Mouse (Mus musculus): ENCODE results near the gene Lhx2. TPM values are rescaled to one million over a fixed set of nuclear protein-coding genes. Genes with fewer than 3 reads are reported as not detected.
A peak's percentile ranks its signal among the peaks of the same experiment; 100 is the strongest.

The Lhx2 gene
- polyA plus RNA-seq, 1 experiment from 2014 or later: 19.6 TPM

DNA sequence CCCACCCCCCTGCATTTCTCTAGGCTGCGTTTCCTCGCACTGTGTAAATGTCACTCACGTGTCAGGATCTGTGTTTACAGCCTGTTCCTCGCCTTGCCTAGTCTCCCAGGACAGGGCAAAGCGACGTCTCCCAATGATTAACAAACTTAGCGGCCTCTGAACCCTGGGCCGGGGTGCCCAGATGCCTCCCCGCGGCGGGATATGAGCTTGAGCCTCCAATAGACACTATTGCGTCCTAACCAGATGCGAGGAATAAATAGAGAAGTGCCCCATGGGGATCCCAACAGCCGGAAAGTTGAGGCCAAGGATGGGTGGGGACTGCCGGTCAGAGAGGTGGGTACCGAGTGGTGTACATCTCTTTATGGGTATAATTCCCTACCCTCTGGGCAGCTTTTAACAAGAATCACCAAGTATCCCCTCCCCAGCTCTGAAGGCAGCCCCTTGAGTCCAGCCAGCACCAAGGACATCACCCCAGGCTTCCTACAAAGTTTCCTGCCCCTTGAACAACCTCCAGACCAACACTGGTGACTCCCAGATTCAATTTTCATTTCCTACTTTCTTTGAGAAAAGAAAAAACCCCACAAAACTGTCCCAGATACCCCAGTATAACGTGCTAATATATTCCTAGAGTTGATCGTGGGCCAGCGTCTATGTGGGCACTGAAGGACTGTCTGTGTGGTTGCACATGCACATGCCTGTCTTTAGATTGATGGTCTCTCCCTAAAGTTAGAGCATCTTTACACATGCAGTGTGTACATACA, 9.8 kb downstream of the Lhx2 start:
- H3K4me1 ChIP-seq: peaks cover 59% of the 10 kb centered on the region
- H3K36me3 ChIP-seq (replicated peaks): no peaks in the 10 kb centered on the region
- peak overlapping the region; percentile 59 for H3K4me3 ChIP-seq
- H3K9me3 ChIP-seq: no peaks in the 10 kb centered on the region
- peak overlapping the region; percentile 86 for H3K27ac ChIP-seq (replicated peaks)
- peak; percentile 53 for DNase-seq (ENCODE audit: low spot score)
- H3K27me3 ChIP-seq (replicated peaks; ENCODE audit: low read depth, poor library complexity, severe bottlenecking): peaks cover 100% of the 10 kb centered on the region
- WGBS: 1% methylated on average over 19 of the region's 19 CpGs

GRCm38 (mm10) chr2:38349447-38350350, 10.6 kb downstream of the Lhx2 start:
- Histone ChIP-seq H3K4me3 (peak overlapping the region; percentile 63), H3K4me1 (peaks cover 64% of the 10 kb centered on the region), H3K27me3 (replicated peaks; ENCODE audit: low read depth, poor library complexity, severe bottlenecking) (peaks cover 100% of the 10 kb centered on the region), H3K36me3 (replicated peaks) (peaks cover 5% of the 10 kb centered on the region; the same call in 1 of the 2 replicates), H3K27ac (replicated peaks) (peak overlapping the region; percentile 87), H3K9me3 (no peaks in the 10 kb centered on the region)
- 6% methylated on average over 12 of the region's 12 CpGs for WGBS
- peak; percentile 33 for DNase-seq (ENCODE audit: low spot score)

GRCm38 (mm10) chr2:38350386-38350785, 11.3 kb downstream of the Lhx2 start:
- Histone ChIP-seq H3K4me1 (peaks cover 70% of the 10 kb centered on the region), H3K27me3 (replicated peaks; ENCODE audit: low read depth, poor library complexity, severe bottlenecking) (peaks cover 100% of the 10 kb centered on the region), H3K4me3 (peak overlapping the region; percentile 63), H3K36me3 (replicated peaks) (peaks cover 8% of the 10 kb centered on the region; the same call in 1 of the 2 replicates), H3K27ac (replicated peaks) (peak overlapping the region; percentile 87), H3K9me3 (no peaks in the 10 kb centered on the region)
- WGBS: under 1% methylated on average over 13 of the region's 13 CpGs
- peak; percentile 67 for DNase-seq (ENCODE audit: low spot score)

DNA sequence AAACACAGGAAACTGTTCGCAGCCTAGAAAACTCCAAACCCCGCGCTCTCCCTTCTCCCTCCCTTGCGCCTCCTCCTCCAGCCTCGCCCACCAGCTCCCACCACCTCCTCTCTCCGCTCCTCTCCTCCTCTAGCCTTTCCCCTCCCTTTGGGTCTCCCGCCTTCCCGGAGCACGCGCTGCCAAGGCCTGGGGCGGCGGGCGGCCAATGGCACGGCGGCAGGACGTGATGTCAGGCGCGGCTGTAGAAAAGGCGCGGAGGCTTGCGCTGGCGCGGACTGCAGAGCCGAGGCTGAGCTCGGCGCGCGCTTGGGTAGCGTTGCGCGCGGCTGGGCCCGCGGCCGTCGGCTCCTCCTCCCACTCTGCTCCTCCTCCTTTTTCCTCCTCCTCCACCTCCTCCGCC, 11.7 kb downstream of the Lhx2 start:
- Histone ChIP-seq H3K4me3 (peak overlapping the region; percentile 63), H3K9me3 (no peaks in the 10 kb centered on the region), H3K27ac (replicated peaks) (peak overlapping the region; percentile 87), H3K27me3 (replicated peaks; ENCODE audit: low read depth, poor library complexity, severe bottlenecking) (peaks cover 100% of the 10 kb centered on the region), H3K36me3 (replicated peaks) (peaks cover 8% of the 10 kb centered on the region; the same call in 1 of the 2 replicates), H3K4me1 (peaks cover 70% of the 10 kb centered on the region)
- peak; percentile 94 for DNase-seq (ENCODE audit: low spot score)
- WGBS: under 1% methylated on average over 37 of the region's 37 CpGs

DNA sequence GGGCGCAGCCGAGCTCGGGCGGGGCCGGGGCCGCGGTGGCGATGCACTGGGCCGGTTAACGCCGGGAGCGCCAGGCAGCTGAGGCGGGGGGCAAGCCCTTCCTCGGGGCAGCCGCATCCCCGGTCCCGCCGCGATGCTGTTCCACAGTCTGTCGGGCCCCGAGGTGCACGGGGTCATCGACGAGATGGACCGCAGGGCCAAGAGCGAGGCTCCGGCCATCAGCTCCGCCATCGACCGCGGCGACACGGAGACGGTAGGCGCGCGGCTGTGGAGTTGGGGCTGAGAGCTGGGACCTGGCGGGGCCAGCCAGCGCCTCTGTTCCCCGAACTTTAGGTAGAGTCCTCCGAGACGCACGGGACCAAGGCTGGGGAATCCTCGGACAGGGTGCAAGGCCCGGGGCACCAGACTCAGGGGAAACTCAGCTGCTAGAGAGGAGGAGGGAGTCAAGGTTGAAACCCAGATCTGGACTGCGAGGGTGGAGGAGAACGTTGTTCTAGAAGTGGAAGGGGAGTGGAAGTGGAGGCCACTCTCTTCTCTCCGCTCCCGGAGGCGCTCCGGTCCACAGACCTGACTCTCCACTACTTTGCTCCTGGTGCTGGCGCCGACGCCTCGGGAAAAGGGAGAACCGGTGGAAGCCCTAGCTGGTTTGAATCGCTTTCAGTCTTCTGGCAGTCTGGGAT, 12.7 kb downstream of the Lhx2 start:
- WGBS: under 1% methylated on average over 57 of the region's 57 CpGs
- Histone ChIP-seq H3K9me3 (no peaks in the 10 kb centered on the region), H3K27ac (replicated peaks) (peak overlapping the region; percentile 87), H3K36me3 (replicated peaks) (peaks cover 8% of the 10 kb centered on the region; the same call in 1 of the 2 replicates), H3K27me3 (replicated peaks; ENCODE audit: low read depth, poor library complexity, severe bottlenecking) (peaks cover 100% of the 10 kb centered on the region), H3K4me3 (peak overlapping the region; percentile 63), H3K4me1 (peaks cover 72% of the 10 kb centered on the region)
- DNase-seq (ENCODE audit: low spot score): peak; percentile 65

DNA sequence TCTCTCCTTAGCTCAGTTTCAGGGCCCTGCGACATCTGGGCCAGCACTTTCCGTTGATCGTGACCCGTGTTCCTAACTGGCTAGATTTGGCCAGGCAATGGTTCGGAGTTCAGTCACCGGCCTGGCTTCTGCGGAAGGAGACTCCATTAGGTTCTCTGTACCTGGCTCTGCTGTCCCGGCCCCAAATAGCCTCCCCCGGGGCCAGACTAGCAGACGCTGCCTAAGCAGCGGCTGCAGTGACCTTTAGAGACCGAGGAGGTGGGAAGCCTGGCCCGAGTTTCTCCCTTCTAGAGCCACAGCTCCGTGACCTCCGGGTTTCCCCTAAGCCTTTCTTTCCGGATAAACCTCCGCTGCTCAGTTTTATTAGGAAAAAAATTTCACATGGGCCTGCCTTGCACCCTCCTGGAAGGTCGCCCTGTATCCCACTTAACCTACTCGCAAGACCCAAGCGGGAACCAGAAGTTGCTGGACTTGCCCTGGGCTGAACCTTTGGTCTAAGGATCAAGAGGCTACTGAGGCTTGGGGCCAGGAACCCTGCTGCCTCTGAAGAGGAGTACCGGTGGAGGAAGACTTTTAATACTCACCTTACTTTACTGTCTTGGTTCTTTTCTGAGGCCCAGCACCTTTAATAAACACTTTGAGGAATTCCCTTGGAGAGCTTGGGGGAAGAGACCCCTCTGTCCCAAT, 13.4 kb downstream of the Lhx2 start:
- Histone ChIP-seq H3K27me3 (replicated peaks; ENCODE audit: low read depth, poor library complexity, severe bottlenecking) (peaks cover 100% of the 10 kb centered on the region), H3K36me3 (replicated peaks) (peaks cover 8% of the 10 kb centered on the region; the same call in 1 of the 2 replicates), H3K4me1 (peaks cover 71% of the 10 kb centered on the region), H3K9me3 (no peaks in the 10 kb centered on the region), H3K27ac (replicated peaks) (peak overlapping the region; percentile 87), H3K4me3 (peak overlapping the region; percentile 63)
- whole genome bisulfite sequencing: under 1% methylated on average over 21 of the region's 21 CpGs
- DNase-seq (ENCODE audit: low spot score): peak; percentile 62

- no peaks in the 10 kb centered on the region for H3K9me3 ChIP-seq
- H3K27me3 ChIP-seq (replicated peaks; ENCODE audit: low read depth, poor library complexity, severe bottlenecking): peaks cover 100% of the 10 kb centered on the region
- peaks cover 71% of the 10 kb centered on the region for H3K4me1 ChIP-seq
- peaks cover 8% of the 10 kb centered on the region; the same call in 1 of the 2 replicates for H3K36me3 ChIP-seq (replicated peaks)
- WGBS: under 1% methylated on average over 10 of the region's 10 CpGs
- DNase-seq (ENCODE audit: low spot score): peak; percentile 46
- H3K27ac ChIP-seq (replicated peaks): peak overlapping the region; percentile 87
- H3K4me3 ChIP-seq: peak overlapping the region; percentile 63
Observed at GRCm38 (mm10) chr2:38353008-38353379, 13.9 kb downstream of the Lhx2 start.

DNA sequence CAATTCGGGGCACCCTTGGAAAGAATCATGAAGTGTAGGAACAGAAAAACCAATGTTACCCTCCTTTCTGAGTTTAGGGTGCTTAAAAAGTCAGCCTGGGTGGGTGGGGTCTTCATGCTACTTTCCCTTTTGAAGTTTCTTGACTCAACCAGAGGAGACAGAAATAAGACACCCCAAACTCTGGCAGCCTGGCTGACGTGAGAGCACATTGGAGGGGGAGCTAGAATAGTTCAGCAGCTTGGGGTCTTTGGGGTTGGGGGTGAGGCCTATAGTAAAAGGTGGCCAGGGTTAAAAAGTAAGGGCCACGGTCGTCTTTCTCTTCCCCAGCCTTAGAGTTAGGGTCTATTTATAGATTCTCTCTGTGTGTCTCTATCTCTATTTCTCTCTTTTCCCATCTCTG, 14.6 kb downstream of the Lhx2 start:
- no peak for DNase-seq (ENCODE audit: low spot score)
- no peaks in the 10 kb centered on the region for H3K9me3 ChIP-seq
- peaks cover 100% of the 10 kb centered on the region for H3K27me3 ChIP-seq (replicated peaks; ENCODE audit: low read depth, poor library complexity, severe bottlenecking)
- peaks cover 65% of the 10 kb centered on the region for H3K4me1 ChIP-seq
- peaks cover 8% of the 10 kb centered on the region; the same call in 1 of the 2 replicates for H3K36me3 ChIP-seq (replicated peaks)
- H3K27ac ChIP-seq (replicated peaks): peak overlapping the region; percentile 87; the same call in 1 of the 2 replicates
- peak overlapping the region; percentile 63 for H3K4me3 ChIP-seq
- WGBS: 10% methylated on average over 4 of the region's 4 CpGs

GRCm38 (mm10) chr2:38354179-38354716, 15.2 kb downstream of the Lhx2 start:
- H3K9me3 ChIP-seq: no peaks in the 10 kb centered on the region
- H3K4me3 ChIP-seq: peak overlapping the region; percentile 63
- peak overlapping the region; percentile 77 for H3K27ac ChIP-seq (replicated peaks)
- peaks cover 8% of the 10 kb centered on the region; the same call in 1 of the 2 replicates for H3K36me3 ChIP-seq (replicated peaks)
- H3K27me3 ChIP-seq (replicated peaks; ENCODE audit: low read depth, poor library complexity, severe bottlenecking): peaks cover 100% of the 10 kb centered on the region
- under 1% methylated on average over 22 of the region's 22 CpGs for WGBS
- H3K4me1 ChIP-seq: peaks cover 67% of the 10 kb centered on the region
- no peak for DNase-seq (ENCODE audit: low spot score)

DNA sequence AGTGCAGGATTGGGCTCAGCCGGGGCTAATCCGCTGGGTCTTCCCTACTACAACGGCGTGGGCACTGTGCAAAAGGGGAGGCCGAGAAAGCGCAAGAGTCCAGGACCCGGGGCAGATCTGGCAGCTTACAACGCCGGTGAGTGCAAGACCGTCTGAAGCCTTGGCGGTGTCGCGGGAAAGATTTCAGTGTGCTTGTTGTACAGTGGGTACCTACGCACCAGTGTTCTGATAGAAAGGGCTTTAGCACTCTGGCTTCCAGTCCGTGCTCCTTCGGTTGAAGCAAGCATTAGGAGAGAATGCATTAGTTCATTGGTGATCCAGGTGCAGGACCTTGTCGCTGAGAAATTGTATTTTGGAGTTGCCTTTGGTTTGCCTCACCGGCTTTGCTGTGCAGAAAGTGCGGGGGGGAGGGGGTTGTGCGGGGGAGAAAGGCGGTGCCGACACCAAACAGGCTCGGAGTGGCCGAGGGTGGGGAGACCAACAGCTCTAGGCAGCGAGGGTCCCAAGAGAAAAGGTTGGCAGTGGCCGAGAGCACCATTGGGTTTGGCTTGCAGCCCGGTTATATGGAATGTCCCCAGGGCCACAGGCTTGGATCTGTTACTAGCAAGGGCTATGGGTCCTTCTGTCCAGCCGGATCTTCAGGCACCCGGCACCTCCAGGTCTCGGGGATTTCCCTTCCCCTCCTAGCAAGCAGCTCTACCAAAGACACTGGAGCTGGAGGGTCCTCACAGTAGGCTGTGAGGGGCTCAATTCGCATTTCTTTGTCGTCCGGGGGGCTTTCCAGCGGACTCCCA, 15.8 kb downstream of the Lhx2 start:
- Histone ChIP-seq H3K4me1 (peaks cover 63% of the 10 kb centered on the region), H3K9me3 (no peaks in the 10 kb centered on the region), H3K4me3 (peak overlapping the region; percentile 63), H3K27ac (replicated peaks) (peak overlapping the region; percentile 77), H3K36me3 (replicated peaks) (peaks cover 8% of the 10 kb centered on the region; the same call in 1 of the 2 replicates), H3K27me3 (replicated peaks; ENCODE audit: low read depth, poor library complexity, severe bottlenecking) (peaks cover 100% of the 10 kb centered on the region)
- peak; percentile 68 for DNase-seq (ENCODE audit: low spot score)
- WGBS: under 1% methylated on average over 34 of the region's 34 CpGs
